7 mouse cellular contexts compared by ENCODE assay signal in genomic region chr11:67819604-67820003, GRCm38 (mm10). TPM values are rescaled to one million over a fixed set of nuclear protein-coding genes. Genes with fewer than 3 reads are reported as not detected.
DNase-seq lines count a peak whose midpoint lies in the region; ATAC-seq lines count a peak whose summit lies in the region.

No protein-coding gene starts in this region.

- no peaks in the 10 kb centered on the region for H3K27me3 ChIP-seq in midbrain, embryonic 15.5 days (replicated peaks)

- DNase-seq in right cerebral cortex, adult 18-20 months, result peak; percentile 48
- no peak for DNase-seq in right cerebral cortex, postnatal 36 days (ENCODE audit: low spot score in 2 of 2)
- peak; percentile 40 to 58 for DNase-seq in heart, postnatal 14 days
- peak; percentile 36 to 41 for DNase-seq in left cerebral cortex, postnatal 10 days (ENCODE audit: extremely low spot score in 1 of 2, low spot score in 2 of 2)

- WGBS in midbrain, embryonic 15.5 days, result 13% methylated on average over 5 of the region's 5 CpGs

- H3K4me3 ChIP-seq in midbrain, embryonic 15.5 days, result no peak overlapping the region

- H3K9me3 ChIP-seq in midbrain, embryonic 15.5 days, result no peaks in the 10 kb centered on the region

- peak overlapping the region; percentile 41 for H3K4me2 ChIP-seq in midbrain, embryonic 15.5 days

- intact Hi-C loops in heart, postnatal 14 days (cut with DNase I), result loop anchor here (2.0 kb wide), 2 partner anchors 35 to 107 kb away; no protein-coding TSS in a partner anchor
- intact Hi-C loops in left cerebral cortex, postnatal 10 days (cut with DNase I), result loop anchor here (2.0 to 10.0 kb wide), 5 partner anchors 38 to 705 kb away; partner anchors contain the start of genes Ntn1 and Usp43

- H3K27ac ChIP-seq in midbrain, embryonic 15.5 days, result no peak overlapping the region

- no peak overlapping the region for H3K9ac ChIP-seq in midbrain, embryonic 15.5 days

- peaks cover 3% of the 10 kb centered on the region; the same call in 1 of the 2 replicates for H3K4me1 ChIP-seq in midbrain, embryonic 15.5 days

- no peaks in the 10 kb centered on the region for H3K36me3 ChIP-seq in midbrain, embryonic 15.5 days (replicated peaks)

- ATAC-seq in common myeloid progenitor, adult 5-6 weeks (replicated peaks; ENCODE audit: low read depth, poor library complexity, severe bottlenecking), result peak; percentile 58; the same call in 1 of the 2 replicates
- no peak for ATAC-seq in midbrain, embryonic 15.5 days (replicated peaks)
- ATAC-seq in megakaryocyte-erythroid progenitor cell, adult 5-6 weeks (replicated peaks; ENCODE audit: low FRiP score, low TSS enrichment, poor library complexity, severe bottlenecking), result no peak

RNA-seq across cellular contexts. Expression of gene Dhrs7c, which starts 21.6 kb away (rescaled TPM):
- not detected in 2 replicates for total RNA-seq in common myeloid progenitor, adult 5-6 weeks (2017)
- total RNA-seq in heart, postnatal 14 days (2021), result 100 to 1,000 TPM; 256 to 271 TPM
- under 1 TPM; 0.41 to 0.65 TPM for total RNA-seq in left cerebral cortex, postnatal 10 days (2021)
- not detected in 2 replicates for polyA plus RNA-seq in midbrain, embryonic 15.5 days (2015; fragmentation: Nextera tagmentation; extraction: Ambion mirVana)
- not detected in 2 replicates for total RNA-seq in megakaryocyte-erythroid progenitor cell, adult 5-6 weeks (2014; fragmentation: Nextera tagmentation)
- not detected in 2 replicates for total RNA-seq in megakaryocyte-erythroid progenitor cell, adult 5-6 weeks (2017)

RNA-seq across cellular contexts. Expression of gene Gsg1l2, which starts 45.2 kb away (rescaled TPM):
- not detected in 2 replicates for total RNA-seq in common myeloid progenitor, adult 5-6 weeks (2017)
- total RNA-seq in heart, postnatal 14 days (2021), result not detected
- total RNA-seq in left cerebral cortex, postnatal 10 days (2021), result not detected
- polyA plus RNA-seq in midbrain, embryonic 15.5 days (2015; fragmentation: Nextera tagmentation; extraction: Ambion mirVana), result not detected in 2 replicates
- total RNA-seq in megakaryocyte-erythroid progenitor cell, adult 5-6 weeks (2014; fragmentation: Nextera tagmentation), result not detected in 2 replicates
- total RNA-seq in megakaryocyte-erythroid progenitor cell, adult 5-6 weeks (2017), result not detected in 2 replicates

RNA-seq across cellular contexts. Expression of gene Glp2r, which starts 48.7 kb away (rescaled TPM):
- total RNA-seq in common myeloid progenitor, adult 5-6 weeks (2017), result not detected in 2 replicates
- total RNA-seq in heart, postnatal 14 days (2021), result not detected
- 1 to 10 TPM; 1.9 to 2.3 TPM for total RNA-seq in left cerebral cortex, postnatal 10 days (2021)
- 0.04 TPM in 2 replicates for polyA plus RNA-seq in midbrain, embryonic 15.5 days (2015; fragmentation: Nextera tagmentation; extraction: Ambion mirVana)
- not detected in 2 replicates for total RNA-seq in megakaryocyte-erythroid progenitor cell, adult 5-6 weeks (2014; fragmentation: Nextera tagmentation)
- not detected in 2 replicates for total RNA-seq in megakaryocyte-erythroid progenitor cell, adult 5-6 weeks (2017)

Comparison
In these comparisons a context has a peak if more than half of its experiments do, and no peak if none do; other contexts are left out.
1. DNase-seq: peak in right cerebral cortex, adult 18-20 months (single experiment), heart, postnatal 14 days (2 of 2) and left cerebral cortex, postnatal 10 days (2 of 2); none in right cerebral cortex, postnatal 36 days (0 of 2).
2. RNA of gene Dhrs7c, which starts 21.6 kb away (total RNA-seq): 256 to 271 TPM in heart, postnatal 14 days; 0.41 to 0.65 TPM in left cerebral cortex, postnatal 10 days, not detected in common myeloid progenitor, adult 5-6 weeks and not detected in megakaryocyte-erythroid progenitor cell, adult 5-6 weeks; every median in the first group is over 100 times any median in the second.